Mouse (Mus musculus): ENCODE measurements around the gene 2200002J24Rik.

DNA sequence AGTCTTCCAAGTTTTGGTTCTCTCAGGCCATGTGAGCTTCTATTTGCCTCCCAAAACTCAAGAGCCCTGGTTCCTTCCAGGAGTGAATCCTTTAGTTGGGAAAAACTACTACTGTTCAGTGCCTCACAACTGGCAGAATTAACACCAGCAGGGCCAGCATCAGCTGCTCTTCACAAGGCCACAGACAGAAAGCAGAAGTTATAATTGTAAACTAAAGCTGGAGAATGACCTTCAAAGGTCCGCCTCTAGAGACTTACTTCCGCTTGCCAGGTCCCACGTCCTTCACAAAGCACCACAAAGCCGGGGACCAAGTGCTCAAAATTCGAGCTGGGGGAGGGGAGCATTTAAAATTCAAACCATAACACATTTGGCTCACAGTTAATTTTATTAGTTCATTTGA lies 625 bp upstream of the 2200002J24Rik start:
- TF ChIP-seq CTCF (IDR thresholded peaks at IDR 0.05; ENCODE audit: low read depth, low read length) (no peak), POLR2A (IDR thresholded peaks at IDR 0.05; ENCODE audit: insufficient read depth, low read length) (no peak), EP300 (IDR thresholded peaks at IDR 0.05; ENCODE audit: insufficient read depth, low read depth, low read length) (no peak)

Data from ES-Bruce4 (cell line).